Mouse (Mus musculus): ENCODE results near the gene Fkbp6. TPM values are rescaled to one million over a fixed set of nuclear protein-coding genes. Genes with fewer than 3 reads are reported as not detected.

The Fkbp6 gene
- polyA plus RNA-seq, 1 experiment from 2014 or later: 0.18 TPM

GRCm38 (mm10) chr5:135269451-135269850, 80.4 kb downstream of the Fkbp6 start:
- Histone ChIP-seq H3K9me3 (no peaks in the 10 kb centered on the region), H3K4me3 (no peak overlapping the region), H3K9ac (replicated peaks) (no peak overlapping the region), H3K4me1 (peaks cover 19% of the 10 kb centered on the region), H3K36me3 (no peaks in the 10 kb centered on the region), H3K4me2 (replicated peaks) (no peak overlapping the region), H3K27me3 (no peaks in the 10 kb centered on the region), H3K27ac (replicated peaks) (no peak overlapping the region)
- 83% methylated on average over 8 of the region's 8 CpGs for WGBS
- ATAC-seq (replicated peaks): no peak

GRCm38 (mm10) chr5:135264548-135264947, 85.3 kb downstream of the Fkbp6 start:
- Histone ChIP-seq H3K4me1 (0 out of 2 replicates have a peak, but pooled peaks cover 5% of the 10 kb centered on the region), H3K9me3 (no peaks in the 10 kb centered on the region), H3K27me3 (no peaks in the 10 kb centered on the region), H3K4me3 (no peak overlapping the region), H3K27ac (replicated peaks) (peak overlapping the region; percentile 68), H3K4me2 (replicated peaks) (no peak overlapping the region), H3K9ac (replicated peaks) (no peak overlapping the region), H3K36me3 (no peaks in the 10 kb centered on the region)
- no peak for ATAC-seq (replicated peaks)
- WGBS: 58% methylated on average over 9 of the region's 9 CpGs

- no peak overlapping the region for H3K9ac ChIP-seq (replicated peaks)
- H3K27me3 ChIP-seq: no peaks in the 10 kb centered on the region
- H3K4me3 ChIP-seq: no peak overlapping the region
- WGBS: 8% methylated on average over 17 of the region's 17 CpGs
- H3K9me3 ChIP-seq: no peaks in the 10 kb centered on the region
- peak overlapping the region; percentile 68 for H3K27ac ChIP-seq (replicated peaks)
- H3K36me3 ChIP-seq: no peaks in the 10 kb centered on the region
- peak; percentile 90 for ATAC-seq (replicated peaks)
- H3K4me2 ChIP-seq (replicated peaks): peak overlapping the region; percentile 2; the same call in 1 of the 2 replicates
- peaks cover 5% of the 10 kb centered on the region; the same call in 1 of the 2 replicates for H3K4me1 ChIP-seq
Measured at GRCm38 (mm10) chr5:135263866-135264503, 85.9 kb downstream of the Fkbp6 start.

- H3K27me3 ChIP-seq: no peaks in the 10 kb centered on the region
- no peaks in the 10 kb centered on the region for H3K36me3 ChIP-seq
- H3K4me3 ChIP-seq: peak overlapping the region; percentile 30
- H3K4me1 ChIP-seq: peaks cover 20% of the 10 kb centered on the region
- 7% methylated on average over 30 of the region's 30 CpGs for WGBS
- ATAC-seq (replicated peaks): peak; percentile 55
- H3K4me2 ChIP-seq (replicated peaks): peak overlapping the region; percentile 50
- peak overlapping the region; percentile 46 for H3K9ac ChIP-seq (replicated peaks)
- peak overlapping the region; percentile 93 for H3K27ac ChIP-seq (replicated peaks)
- no peaks in the 10 kb centered on the region for H3K9me3 ChIP-seq
Measured at GRCm38 (mm10) chr5:135258280-135259150, 91.3 kb downstream of the Fkbp6 start.

GRCm38 (mm10) chr5:135257559-135257958, 92.3 kb downstream of the Fkbp6 start:
- ATAC-seq (replicated peaks): no peak
- Histone ChIP-seq H3K4me3 (no peak overlapping the region), H3K4me1 (peaks cover 25% of the 10 kb centered on the region), H3K4me2 (replicated peaks) (no peak overlapping the region), H3K27me3 (no peaks in the 10 kb centered on the region), H3K9ac (replicated peaks) (no peak overlapping the region), H3K27ac (replicated peaks) (peak overlapping the region; percentile 93), H3K36me3 (no peaks in the 10 kb centered on the region), H3K9me3 (no peaks in the 10 kb centered on the region)
- 82% methylated on average over 12 of the region's 12 CpGs for WGBS

- H3K4me2 ChIP-seq (replicated peaks): no peak overlapping the region
- ATAC-seq (replicated peaks): no peak
- no peaks in the 10 kb centered on the region for H3K27me3 ChIP-seq
- H3K36me3 ChIP-seq: no peaks in the 10 kb centered on the region
- H3K27ac ChIP-seq (replicated peaks): no peak overlapping the region
- no peak overlapping the region for H3K9ac ChIP-seq (replicated peaks)
- H3K9me3 ChIP-seq: no peaks in the 10 kb centered on the region
- peaks cover 28% of the 10 kb centered on the region for H3K4me1 ChIP-seq
- WGBS: 87% methylated on average over 3 of the region's 3 CpGs
- H3K4me3 ChIP-seq: no peak overlapping the region
Measured at GRCm38 (mm10) chr5:135256166-135256565, 93.7 kb downstream of the Fkbp6 start.

- peaks cover 45% of the 10 kb centered on the region for H3K4me1 ChIP-seq
Measured at GRCm38 (mm10) chr5:135253741-135254401, 96.0 kb downstream of the Fkbp6 start.

GRCm38 (mm10) chr5:135251079-135251454, 98.8 kb downstream of the Fkbp6 start, which contains the start of gene Fzd9:
TSS of gene Fzd9 (minus strand) at chr5:135251230.
- Histone ChIP-seq H3K36me3 (no peaks in the 10 kb centered on the region; the same call in 1 of the 2 replicates), H3K4me2 (replicated peaks) (peak within 1 kb of the TSS; percentile 92), H3K4me3 (peak within 1 kb of the TSS; percentile 67), H3K9me3 (no peaks in the 10 kb centered on the region), H3K27me3 (peaks cover 3% of the 10 kb centered on the region; the same call in 1 of the 2 replicates), H3K9ac (replicated peaks) (peak within 1 kb of the TSS; percentile 62), H3K27ac (replicated peaks) (peak within 1 kb of the TSS; percentile 9; the same call in 1 of the 2 replicates), H3K4me1 (peaks cover 42% of the 10 kb centered on the region)
- peak; percentile 82 for ATAC-seq (replicated peaks)
- 0% methylated on average over 47 of the region's 51 CpGs for WGBS

More at GRCm38 (mm10) chr5:135253741-135254401, 96.0 kb downstream of the Fkbp6 start:
- no peak overlapping the region for H3K4me3 ChIP-seq
- H3K9me3 ChIP-seq: no peaks in the 10 kb centered on the region
- H3K27me3 ChIP-seq: peaks cover 3% of the 10 kb centered on the region; the same call in 1 of the 2 replicates
- H3K36me3 ChIP-seq: no peaks in the 10 kb centered on the region
- 1% methylated on average over 12 of the region's 12 CpGs for WGBS
- H3K4me2 ChIP-seq (replicated peaks): no peak overlapping the region
- ATAC-seq (replicated peaks): peak; percentile 68
- no peak overlapping the region for H3K9ac ChIP-seq (replicated peaks)
- H3K27ac ChIP-seq (replicated peaks): peak overlapping the region; percentile 68

- peak overlapping the region; percentile 92 for H3K4me2 ChIP-seq (replicated peaks)
- H3K9ac ChIP-seq (replicated peaks): peak overlapping the region; percentile 62
- H3K4me3 ChIP-seq: peak overlapping the region; percentile 67
- H3K27me3 ChIP-seq: peaks cover 3% of the 10 kb centered on the region; the same call in 1 of the 2 replicates
- H3K4me1 ChIP-seq: peaks cover 42% of the 10 kb centered on the region
- peak overlapping the region; percentile 9; the same call in 1 of the 2 replicates for H3K27ac ChIP-seq (replicated peaks)
- WGBS: 2% methylated on average over 90 of the region's 92 CpGs
- peaks cover 4% of the 10 kb centered on the region for H3K36me3 ChIP-seq
- ATAC-seq (replicated peaks): peak; percentile 53
- no peaks in the 10 kb centered on the region for H3K9me3 ChIP-seq
Measured at GRCm38 (mm10) chr5:135250186-135251078, 99.4 kb downstream of the Fkbp6 start.

GRCm38 (mm10) chr5:135248956-135249676, 100.7 kb downstream of the Fkbp6 start:
- Histone ChIP-seq H3K9ac (replicated peaks) (peak overlapping the region; percentile 62; the same call in 1 of the 2 replicates), H3K27ac (replicated peaks) (no peak overlapping the region; the same call in 1 of the 2 replicates), H3K36me3 (peaks cover 17% of the 10 kb centered on the region), H3K4me3 (peak overlapping the region; percentile 67), H3K4me1 (peaks cover 43% of the 10 kb centered on the region), H3K4me2 (replicated peaks) (peak overlapping the region; percentile 92), H3K9me3 (no peaks in the 10 kb centered on the region), H3K27me3 (peaks cover 3% of the 10 kb centered on the region; the same call in 1 of the 2 replicates)
- 60% methylated on average over 16 of the region's 16 CpGs for WGBS
- no peak for ATAC-seq (replicated peaks)

Data from forebrain, embryonic 15.5 days (tissue).